Mouse (Mus musculus) layer of hippocampus, postnatal 14 days (tissue): ENCODE results near the gene Olfr1495. TPM values are rescaled to one million over a fixed set of nuclear protein-coding genes. Genes with fewer than 3 reads are reported as not detected.
"Not testable (repeated sequence)": the region's sequence is repeated elsewhere in the genome, so short reads cannot be mapped to it uniquely, and the experiment has no call there.

Experiments
- DNase-seq, 2 experiments: peaks; one replicate each; pipeline ENCODE4 v3.0.0; 2021 to 2022; ENCODE audit warnings: low spot score in 2 of 2, mixed read lengths in 1 of 2
- long read RNA-seq, 2 experiments: library from polyadenylated mRNA; stranded (forward); transcript quantifications; one replicate each; pipeline ENCODE4 v2.0.0; 2021
- total RNA-seq, 2 experiments: library from RNA; stranded (reverse); gene quantifications; 2 replicates each; pipeline ENCODE4 v1.2.3; 2021

Gene Olfr1495
- total RNA-seq = not detected
- long read RNA-seq, experiment 1 = 0 reads
- long read RNA-seq, experiment 2 = 0 reads

DNA sequence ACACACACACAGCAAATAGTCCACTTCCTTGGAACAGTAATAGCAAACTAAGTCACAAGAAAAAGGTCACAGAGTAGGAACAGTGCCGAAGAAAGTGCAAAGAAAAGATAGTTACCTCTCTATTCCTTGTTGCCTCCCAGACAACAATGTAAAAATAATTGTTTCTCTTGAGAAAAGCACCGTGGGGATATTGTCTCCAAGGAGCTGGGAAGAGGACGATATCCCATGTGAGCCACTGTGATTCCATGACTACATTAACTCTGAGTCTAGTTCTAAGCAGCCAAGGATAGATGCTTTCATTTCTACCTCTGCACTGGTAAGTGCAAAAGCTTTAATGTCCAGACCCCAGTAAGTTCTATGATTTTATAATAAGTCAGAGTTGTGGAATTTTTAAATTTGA lies at the start of gene Olfr1495:
Gene Olfr1495 (plus strand): TSS at position 301 of the 400 bp plus-strand sequence.
- no peak for DNase-seq

DNA sequence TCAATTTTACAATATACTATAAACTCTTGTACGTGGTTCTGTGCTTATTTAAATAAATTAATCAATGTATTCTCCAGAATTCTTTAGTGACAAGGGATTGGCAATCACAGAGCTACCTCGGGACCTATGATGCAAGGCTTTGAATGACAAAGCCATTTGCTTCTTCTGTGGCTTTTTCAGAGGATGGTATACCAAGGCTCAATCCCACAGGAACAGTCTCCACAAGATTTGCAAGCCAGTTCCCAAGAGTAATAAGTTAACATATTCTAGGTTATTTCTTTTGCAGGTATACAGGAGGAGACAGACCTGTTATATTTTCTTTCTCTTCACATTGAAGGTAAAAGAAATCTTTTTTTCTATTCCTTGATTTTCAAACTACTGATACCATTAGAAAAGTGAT lies 41.4 kb upstream of the Olfr1495 start, which contains the start of gene Olfr1493-ps1:
Gene Olfr1493-ps1 (plus strand): TSS at position 301 of the 400 bp plus-strand sequence.
- DNase-seq = no peak

DNA sequence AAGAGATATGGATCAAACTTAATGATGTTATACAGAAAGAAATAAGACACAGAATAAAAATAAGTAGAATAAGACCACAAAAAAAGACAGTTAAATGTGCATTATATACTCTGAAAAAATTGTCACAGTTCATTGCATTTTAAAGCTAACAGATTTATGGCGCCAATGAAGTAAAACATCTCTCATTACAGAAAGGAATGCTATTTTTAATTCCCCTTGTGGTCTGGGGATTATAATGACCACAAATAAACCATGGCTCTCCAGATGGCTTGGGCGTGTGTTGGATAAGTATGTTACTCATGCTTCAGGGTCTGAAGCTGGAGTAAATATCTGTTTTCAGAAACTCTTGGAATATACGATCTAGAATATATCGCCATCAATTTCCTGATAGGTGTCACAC lies 25.0 kb upstream of the Olfr1495 start, which contains the start of gene Olfr1494:
Gene Olfr1494 (plus strand): TSS at position 301 of the 400 bp plus-strand sequence.
- no peak for DNase-seq

DNA sequence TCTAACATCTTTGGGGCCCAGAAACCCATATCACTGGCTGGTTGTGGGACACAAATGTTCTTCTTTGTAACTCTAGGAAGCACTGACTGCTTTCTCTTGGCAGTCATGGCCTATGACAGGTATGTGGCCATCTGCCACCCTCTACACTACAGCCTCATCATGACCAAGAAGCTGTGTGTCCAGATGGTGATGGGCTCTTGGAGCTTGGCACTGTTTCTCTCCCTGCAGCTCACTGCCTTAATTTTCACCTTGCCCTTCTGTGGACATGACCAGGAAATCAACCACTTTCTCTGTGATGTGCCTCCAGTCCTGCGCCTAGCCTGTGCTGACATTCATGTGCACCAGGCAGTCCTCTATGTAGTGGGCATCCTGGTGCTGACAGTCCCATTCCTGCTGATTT lies 15.0 kb upstream of the Olfr1495 start:
- DNase-seq = no peak

DNA sequence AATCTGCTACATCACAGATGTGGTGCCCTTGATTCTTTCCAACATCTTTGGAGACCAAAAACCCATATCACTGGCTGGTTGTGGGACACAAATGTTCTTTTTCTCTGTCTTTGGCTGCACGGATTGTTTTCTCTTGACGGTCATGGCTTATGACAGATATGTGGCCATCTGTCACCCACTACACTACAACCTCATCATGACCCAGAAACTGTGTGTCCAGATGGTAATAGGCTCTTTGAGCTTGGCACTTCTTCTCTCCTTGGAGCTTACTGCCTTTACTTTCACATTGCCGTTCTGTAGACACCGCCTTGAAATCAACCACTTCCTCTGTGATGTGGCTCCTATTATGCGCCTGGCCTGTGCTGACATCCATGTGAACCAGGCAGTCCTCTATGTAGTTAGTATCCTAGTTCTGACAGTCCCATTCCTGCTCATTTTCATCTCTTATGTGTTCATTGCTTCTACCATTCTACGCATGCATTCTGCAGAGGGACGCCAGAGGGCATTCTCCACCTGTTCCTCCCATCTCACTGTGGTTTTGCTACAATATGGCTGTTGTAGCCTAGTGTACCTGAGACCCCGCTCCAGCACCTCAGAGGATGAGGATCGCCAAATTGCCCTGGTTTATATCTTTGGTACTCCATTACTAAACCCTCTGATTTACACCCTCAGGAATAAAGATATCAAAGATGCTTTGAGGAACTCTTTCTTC lies 4.3 kb downstream of the Olfr1495 start:
- no peak for DNase-seq

DNA sequence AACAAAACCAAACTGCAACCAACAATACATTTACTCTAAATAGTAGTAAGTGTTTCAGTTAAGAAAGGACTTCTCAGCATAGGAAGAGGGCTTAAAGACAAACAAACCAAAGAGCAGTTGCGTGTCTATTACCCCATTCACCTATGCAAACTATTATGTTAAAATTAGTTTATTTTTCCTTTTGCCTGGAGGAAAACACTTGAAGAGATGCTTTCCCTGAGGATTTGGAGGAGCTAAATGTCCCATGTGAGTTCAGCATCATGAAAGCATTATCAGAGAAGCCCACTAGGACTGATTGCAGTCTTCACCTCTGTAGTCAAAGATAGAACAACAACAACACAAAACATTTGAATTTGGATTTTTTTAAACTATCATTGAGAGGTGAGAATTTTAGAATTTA lies 13.2 kb downstream of the Olfr1495 start, which contains the start of gene Olfr1496:
Gene Olfr1496 (plus strand): TSS at position 301 of the 400 bp plus-strand sequence.
- no peak for DNase-seq

DNA sequence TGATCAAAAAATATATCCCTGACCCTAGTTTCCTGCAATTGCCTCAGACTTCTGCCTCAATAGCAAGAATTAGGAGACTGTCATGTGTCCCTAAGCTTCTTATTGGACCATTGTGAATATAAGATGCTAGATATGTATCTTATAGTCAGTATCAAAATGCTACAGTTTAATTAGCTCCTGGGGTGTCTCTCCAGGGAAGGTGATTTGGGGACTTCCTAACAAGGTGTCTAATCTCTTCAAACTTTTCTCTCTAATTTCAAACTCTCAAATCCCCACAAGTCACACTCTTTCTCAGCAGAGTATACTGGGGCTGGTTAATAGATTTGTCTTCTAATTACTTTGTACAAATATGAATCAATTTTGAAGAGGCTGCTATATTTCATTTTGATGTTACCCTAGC lies 33.7 kb downstream of the Olfr1495 start, which contains the start of gene Olfr1497:
Gene Olfr1497 (minus strand): TSS at position 101 of the 400 bp plus-strand sequence.
- no peak for DNase-seq

DNA sequence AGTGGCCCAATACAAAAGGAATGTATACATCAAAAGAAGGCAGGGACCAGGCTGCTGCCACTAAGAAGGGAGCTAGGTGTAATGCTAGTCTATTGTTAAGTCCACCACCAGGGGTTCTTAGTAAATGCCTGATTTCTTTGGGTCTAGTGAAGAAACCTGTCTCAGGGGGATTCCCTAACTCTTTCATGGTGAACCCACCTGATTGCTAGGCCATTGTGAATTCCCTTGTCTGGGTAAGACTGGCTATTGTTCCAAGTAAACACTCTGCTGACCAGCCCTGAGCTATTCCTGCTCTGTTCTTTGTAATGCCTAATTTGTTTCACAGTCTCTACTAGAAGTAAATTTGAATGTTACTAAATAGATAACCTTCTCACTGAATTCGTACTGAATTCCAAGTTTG lies 41.1 kb downstream of the Olfr1495 start:
- DNase-seq = not testable (repeated sequence)

DNA sequence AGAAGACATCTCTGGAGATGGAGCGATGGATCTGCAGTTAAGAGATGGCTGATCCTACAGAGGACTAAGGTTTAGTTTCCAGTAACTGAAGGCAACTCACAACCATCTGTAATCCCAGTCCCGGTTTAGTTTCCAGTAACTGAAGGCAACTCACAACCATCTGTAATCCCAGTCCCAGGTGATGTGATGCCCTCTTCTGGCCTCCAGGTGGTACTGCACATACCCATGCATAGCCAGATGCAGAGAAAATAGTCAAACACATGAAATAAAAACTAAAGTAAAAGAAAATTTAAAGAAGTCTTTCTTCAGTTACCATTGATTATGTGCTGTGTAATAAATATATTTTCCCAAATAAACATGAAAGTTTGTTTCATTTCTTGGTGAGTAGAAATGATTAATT lies 48.4 kb downstream of the Olfr1495 start:
- no peak for DNase-seq

DNA sequence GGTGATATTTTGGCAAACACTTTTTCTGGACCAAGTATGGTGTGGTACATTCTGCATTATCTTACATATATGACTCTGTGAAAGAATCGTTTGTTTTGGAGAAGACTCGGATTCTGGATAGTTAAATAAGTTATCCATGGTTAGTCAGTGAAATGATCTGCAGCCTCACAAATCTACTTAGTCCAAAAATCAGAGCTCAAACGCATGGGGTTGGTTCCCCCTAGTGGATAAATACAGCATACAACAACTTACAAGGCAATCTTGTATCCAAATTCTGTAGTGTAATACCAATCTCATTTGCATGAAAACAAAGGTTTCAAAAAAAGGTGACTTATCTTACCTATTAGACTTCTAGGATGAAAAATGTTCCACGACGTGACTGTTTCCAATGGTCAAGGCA lies 54.4 kb downstream of the Olfr1495 start:
- peak in 1 of 2 experiments; percentile 46 for DNase-seq

DNA sequence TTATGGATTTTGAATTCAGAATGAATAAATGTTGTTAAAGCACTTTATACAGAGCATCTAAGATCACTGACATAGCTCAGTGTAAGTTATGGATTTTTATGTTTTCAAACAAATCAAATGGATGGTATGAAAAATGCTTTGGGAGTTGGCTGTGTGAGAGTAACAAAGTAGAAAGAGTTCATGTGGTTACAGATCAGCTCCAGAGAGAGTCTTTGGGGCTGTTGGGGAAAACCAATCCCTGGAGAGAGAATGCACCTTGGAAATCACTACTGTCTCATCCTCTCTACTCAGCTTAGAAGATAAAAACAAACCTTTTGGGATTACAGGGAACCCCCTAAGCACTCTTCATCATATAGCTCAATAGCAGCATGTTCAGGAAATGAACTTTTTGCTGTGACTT lies 54.9 kb downstream of the Olfr1495 start, which contains the start of gene Olfr1499:
Gene Olfr1499 (minus strand): TSS at position 101 of the 400 bp plus-strand sequence.
- no peak for DNase-seq

Other genes with a start within 250 kb of the Olfr1495 start
- not detected for gene Olfr1480, start 236.7 kb upstream of the Olfr1495 start, total RNA-seq
- gene Olfr1484, start 181.1 kb upstream of the Olfr1495 start, total RNA-seq = not detected
- not detected for gene Olfr1487, start 147.2 kb upstream of the Olfr1495 start, total RNA-seq
- not detected for gene Olfr1489, start 133.0 kb upstream of the Olfr1495 start, total RNA-seq
- not detected for gene Olfr1490, start 113.5 kb upstream of the Olfr1495 start, total RNA-seq
- gene Olfr1491, start 67.3 kb upstream of the Olfr1495 start, total RNA-seq = not detected
- not detected for gene Olfr1493-ps1, start 41.3 kb upstream of the Olfr1495 start, total RNA-seq
- not detected for gene Olfr1494, start 24.9 kb upstream of the Olfr1495 start, total RNA-seq
- not detected for gene Olfr1496, start 13.3 kb downstream of the Olfr1495 start, total RNA-seq
- gene Olfr1497, start 33.6 kb downstream of the Olfr1495 start, total RNA-seq = not detected
- gene Olfr1499, start 54.8 kb downstream of the Olfr1495 start, total RNA-seq = not detected
- not detected for gene Olfr1500, start 65.9 kb downstream of the Olfr1495 start, total RNA-seq
- gene Olfr1501, start 86.1 kb downstream of the Olfr1495 start, total RNA-seq = not detected
- gene Olfr1502, start 97.2 kb downstream of the Olfr1495 start, total RNA-seq = not detected
- gene Olfr1504, start 133.3 kb downstream of the Olfr1495 start, total RNA-seq = not detected
- not detected for gene Olfr1505, start 148.9 kb downstream of the Olfr1495 start, total RNA-seq